Mouse (Mus musculus) mature B cell (primary cell): ENCODE measurements around the gene AU040320.

Experiments used
- in situ Hi-C: fragments of 300-500 bp; cut with MboI; formaldehyde crosslinking; loops from 2 replicates; pipeline ENCODE4 v1.14.3; 2019

AU040320 gene

DNA sequence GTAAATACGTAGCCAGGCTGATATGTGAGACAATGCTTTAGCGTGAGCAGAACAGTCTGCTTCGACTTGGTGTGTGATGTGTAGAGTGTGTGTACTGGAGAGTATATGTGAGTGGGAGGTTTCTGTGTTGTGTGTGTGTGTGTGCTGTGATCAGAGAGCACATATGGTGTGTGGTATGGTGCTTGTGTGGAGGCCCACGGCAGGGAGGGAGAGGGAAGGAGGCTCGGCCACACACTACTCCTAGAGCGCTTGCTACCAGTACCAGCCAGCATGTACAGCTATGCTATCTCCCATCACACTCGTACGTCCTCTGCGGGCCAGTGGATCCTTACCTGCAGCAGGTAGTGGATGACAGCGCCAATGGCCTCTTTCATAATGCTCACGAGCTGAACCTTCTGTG is 3.8 kb upstream of the AU040320 start:
- in situ Hi-C loops, result loop anchor here (10.0 kb wide), 1 partner anchor 195 kb away; the partner anchor contains the start of gene Clspn

DNA sequence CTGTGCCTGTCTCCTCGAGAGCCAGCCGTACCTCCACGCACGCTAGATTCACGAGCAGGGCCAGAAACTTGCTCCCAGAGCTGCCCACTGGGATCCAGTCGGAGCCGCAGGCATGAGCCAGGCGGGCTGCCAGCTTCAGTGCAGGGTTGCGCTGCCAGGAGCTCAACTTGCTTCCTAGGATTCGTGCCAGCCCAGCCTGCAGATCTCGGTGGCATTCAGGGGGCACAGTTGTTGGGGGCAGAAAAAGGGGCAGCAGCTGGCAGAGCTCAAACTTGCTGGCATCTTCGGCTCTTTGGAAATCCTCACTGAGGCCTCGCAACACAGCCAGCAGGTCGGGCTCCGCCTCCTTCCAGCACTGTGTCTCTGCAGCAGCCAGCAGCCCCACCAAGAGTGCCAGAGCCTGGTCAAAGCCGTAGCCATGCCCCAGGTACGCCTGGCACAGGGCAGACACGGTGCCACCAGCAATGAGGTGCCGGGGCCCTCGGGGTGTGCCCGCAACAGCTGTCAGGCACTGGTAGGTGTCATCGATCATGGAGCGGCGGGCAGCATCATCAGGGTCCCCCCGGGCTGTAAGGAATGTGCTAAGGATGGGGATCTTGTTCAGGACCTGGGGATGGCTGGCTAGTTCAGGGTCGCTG is 3.2 kb upstream of the AU040320 start:
- in situ Hi-C loops, result no loop called here

DNA sequence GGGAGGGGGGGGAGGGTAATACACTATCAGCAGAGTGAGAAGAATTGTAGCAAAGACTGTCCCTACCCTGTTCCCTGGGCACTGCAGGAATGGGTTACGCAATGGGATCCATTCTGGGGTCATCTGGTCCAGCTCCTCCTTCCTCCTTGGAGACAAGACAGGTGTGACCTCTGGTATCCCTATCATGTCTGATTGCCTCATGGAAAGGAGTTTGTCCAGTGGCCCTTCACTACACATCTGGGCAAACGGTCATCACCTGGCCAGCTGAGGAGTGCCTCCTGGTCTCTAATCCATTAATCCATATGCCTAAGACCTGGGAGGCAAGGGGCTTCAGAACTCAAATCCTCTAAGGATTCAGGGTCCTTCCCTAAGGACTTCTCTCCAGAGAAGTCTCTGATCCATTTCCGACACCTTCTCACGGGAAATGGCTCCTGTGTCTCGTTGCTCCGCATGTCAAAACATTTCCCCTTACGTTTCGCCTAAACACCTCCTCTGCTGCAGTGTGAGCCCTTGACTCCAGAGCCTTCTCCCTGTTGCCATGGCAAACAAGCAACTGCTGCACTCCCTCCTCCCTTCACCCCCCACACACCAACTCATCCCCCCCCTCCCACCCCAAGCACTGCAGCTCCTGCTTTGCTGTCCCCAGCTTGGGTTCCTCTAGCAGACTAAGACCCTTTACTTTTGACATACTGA is 2.3 kb upstream of the AU040320 start:
- in situ Hi-C loops, result no loop called here

- in situ Hi-C loops, result no loop called here
Observed at GRCm38 (mm10) chr4:126751556-126752023, 1.8 kb upstream of the AU040320 start.

DNA sequence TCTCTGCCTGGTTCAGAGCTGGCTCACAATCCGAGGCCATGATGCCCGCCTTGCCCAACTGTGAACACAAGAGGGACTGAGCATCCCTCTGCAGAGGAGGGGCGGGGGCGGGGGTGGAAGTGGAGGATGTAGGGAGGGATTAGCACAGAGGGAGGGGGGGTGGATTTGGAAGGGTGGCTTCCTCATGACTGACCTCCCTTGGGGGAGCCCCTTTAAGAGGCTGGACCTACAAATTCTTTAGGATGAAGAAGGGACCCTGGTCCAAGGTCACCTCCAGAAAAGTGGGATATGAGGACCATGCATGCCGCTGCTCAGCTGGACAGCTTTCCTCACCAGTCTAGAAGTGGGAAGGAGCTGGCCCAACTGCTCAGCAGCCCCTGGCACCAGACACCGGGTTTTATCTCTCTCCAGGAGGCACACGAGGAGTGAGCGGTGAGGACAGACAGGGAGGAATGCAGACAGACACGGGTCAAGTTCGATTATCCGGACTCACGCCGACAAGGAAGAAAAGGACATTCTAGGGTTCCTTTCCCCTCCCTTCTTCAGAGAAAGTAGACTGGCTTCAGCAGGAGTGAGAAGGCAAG is 1.2 kb upstream of the AU040320 start:
- in situ Hi-C loops, result no loop called here

DNA sequence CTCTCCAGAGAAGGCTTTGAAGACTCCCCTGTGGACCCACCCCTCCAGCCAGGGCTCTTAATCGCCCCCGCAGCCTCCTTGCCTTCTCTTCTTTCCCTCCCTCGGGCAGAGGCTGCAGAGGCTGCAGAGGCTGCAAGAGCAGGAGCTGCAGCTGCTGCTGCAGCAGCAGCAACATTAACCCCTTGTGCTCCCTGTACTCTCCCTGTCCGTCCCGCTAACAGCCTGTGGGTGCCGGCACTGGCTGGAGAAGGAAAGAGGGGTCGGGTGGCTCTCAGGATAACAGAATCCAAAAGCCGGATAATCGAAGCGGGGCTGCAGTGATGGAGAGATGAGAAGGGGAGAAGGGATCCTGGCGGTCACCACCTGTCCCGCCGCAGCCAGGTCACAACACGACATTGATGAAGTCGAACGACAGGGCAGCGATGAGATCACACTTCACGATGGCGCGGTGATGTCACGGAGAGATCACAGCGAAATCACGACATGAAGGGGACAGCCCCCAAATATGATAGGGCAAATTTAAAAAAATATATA is 669 bp upstream of the AU040320 start:
- in situ Hi-C loops, result no loop called here

DNA sequence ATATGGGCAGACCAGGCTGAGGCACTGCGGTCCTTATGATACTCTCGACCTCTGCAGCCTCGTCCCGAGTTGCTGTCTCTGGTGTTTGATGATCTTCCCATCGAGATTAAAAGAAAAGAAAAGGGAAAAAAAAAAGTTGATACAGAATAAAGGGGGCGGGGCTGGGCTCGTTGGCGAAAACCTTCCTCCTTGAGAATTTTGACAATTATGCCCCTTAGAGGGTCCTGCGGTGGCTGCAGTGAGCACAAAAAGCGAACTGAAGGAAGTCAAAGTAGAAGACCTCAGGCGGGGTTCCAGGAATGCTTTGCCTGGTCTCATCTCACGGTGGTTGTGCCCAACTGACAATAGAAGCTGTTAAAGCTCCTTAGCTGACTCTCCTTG is 877 bp downstream of the AU040320 start:
- in situ Hi-C loops, result no loop called here

GRCm38 (mm10) chr4:126754736-126755374 is 1.5 kb downstream of the AU040320 start:
- in situ Hi-C loops, result no loop called here

DNA sequence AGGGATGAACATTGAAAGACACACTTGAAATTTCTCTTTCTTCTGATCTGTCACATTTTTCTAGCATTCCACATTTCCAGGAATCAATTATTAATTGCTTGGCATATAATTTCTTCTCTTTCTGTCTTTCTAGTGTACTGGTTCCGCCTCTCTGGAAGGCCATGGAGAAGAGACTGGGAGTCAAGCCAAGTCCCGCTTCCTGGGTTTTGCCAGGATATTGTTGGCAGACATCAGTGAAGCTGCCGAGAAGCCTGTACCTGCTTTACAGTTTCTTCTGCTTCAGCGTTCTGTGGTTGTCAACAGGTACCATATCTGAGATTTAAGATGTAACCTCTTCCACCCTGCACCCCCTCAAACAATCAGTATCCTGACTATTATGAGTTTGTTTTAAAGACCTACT is 3.4 kb downstream of the AU040320 start:
- in situ Hi-C loops, result no loop called here

DNA sequence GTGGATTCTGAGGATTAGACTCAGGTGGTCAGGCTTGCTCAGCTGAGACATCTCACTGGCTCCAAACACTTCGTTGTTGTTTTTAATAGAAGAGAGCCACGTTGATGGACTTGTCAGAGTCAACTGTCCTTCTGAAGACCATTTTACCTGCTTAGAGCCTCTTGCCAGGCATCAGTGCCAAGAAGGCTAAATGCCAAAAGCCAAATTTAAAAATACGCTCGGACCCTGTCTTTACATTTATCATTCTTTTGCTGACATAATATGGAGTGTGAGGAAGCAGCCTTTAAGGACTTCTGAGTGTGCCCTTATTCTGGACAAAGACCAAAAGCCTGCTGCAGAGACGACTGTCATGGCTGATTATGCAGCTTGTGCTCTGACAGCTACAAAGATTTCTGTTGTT is 5.0 kb downstream of the AU040320 start:
- in situ Hi-C loops, result no loop called here

DNA sequence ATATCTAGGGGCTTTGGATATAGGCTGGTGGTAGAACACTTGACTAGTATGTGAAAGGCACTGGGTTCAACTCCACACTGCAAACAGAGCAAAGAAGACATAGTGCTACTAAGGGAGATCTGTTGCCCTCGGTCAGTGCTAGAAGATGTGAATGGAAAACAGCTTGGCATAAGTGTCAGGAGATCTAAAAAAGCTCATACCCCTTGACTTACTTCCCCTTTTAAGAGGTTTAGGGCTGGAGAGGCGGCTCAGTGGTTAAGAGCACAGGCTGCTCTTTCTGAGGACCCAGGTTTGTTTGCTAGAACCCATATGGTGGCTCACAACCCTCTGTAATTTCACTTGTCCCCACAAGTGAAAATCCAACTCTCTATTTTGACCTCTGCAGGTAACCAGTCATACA is 6.1 kb downstream of the AU040320 start:
- in situ Hi-C loops, result no loop called here

DNA sequence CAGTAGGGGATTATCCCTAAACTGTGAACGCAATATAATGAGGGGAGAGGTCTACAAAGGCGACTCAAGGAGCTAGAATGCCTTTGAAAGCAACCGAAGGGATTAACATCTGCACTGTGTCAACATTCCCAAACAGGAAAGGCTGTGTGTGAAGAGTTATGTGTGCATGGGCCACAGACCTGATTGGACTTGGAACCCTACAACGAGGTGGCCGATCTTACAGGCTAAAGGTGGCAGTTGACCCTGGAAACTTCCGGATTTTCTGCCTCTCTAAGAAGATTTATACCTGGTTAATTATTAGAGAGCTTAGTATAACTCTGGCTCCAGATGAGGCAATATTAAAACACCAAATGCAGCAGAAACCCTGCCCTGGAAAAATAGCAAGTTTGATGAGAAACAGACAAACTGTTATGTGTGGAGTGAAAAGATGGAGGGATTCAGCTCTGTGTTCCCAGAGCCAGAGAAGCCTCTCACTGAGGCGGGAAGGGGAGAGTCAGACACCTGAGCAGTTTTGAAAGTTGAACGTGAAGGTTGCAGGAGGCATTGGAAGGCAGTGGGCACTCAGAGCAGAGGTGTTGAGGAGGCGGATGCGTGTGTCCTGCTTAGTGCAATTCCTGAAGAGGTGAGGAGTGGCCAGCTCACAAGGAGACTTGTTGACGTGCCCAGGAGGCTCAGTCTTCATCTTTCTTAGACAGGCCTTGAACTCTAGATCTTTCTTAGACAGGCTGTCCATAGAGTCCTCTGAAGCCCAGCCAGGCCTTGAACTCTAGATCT is 9.4 kb downstream of the AU040320 start:
- in situ Hi-C loops, result no loop called here

DNA sequence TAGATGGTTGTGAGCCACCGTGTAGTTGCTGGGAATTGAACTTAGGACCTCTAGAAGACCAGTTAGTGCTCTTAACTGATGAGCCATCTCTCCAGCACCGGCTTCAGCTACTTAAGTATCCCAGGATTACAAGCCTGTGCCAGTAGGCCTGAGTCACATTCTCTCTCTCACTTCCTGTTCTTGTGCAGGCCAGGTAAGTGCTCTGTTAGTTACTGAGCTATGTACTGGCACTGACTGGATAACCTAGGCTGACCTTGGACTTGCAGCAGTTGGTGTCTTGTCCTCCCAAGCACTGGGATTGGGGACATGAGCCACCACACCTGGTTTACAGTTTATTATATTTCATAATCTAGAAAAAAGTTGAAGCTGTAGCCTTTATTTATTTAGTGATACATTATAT is 10.1 kb downstream of the AU040320 start:
- in situ Hi-C loops, result no loop called here

- in situ Hi-C loops, result no loop called here
Observed at GRCm38 (mm10) chr4:126769800-126770563, 16.6 kb downstream of the AU040320 start.

DNA sequence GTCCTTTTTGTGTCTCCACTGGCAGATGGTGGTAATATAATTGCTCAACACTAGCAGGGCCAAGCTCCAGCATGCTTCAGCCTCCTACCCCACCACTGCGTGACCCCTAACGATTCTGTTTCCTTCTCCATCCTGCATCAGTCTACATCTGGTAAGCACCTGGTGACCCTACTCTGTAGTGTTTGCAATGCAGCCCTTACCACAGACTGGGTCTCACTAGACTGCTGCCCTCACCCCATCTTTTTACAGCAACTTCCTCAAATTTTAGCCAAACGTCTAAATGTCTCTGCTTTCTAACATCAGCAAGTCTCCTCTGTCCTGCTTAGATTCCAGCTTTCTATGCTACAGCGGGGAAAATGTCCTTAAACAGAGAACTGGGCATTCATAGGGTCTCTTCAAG is 17.5 kb downstream of the AU040320 start:
- in situ Hi-C loops, result no loop called here

DNA sequence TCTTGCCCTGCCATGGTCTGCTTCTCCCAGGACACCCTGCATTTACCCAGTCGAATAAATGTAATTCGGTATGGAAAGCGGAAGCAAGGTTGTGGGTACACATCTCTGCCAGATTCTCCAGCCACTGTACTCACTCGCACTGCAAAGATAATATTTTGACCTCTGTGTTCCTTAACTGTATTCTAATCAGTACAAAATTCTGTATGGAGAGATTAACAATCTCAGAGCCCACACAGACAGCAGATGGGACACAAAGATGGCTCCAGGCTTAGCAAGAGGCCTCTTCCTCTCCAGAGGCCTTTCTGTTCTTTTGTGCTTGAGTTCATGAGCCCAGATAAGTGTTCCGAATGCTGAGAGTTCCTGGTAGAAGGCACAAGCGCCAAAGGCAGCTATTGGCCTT is 20.5 kb downstream of the AU040320 start:
- in situ Hi-C loops, result no loop called here

DNA sequence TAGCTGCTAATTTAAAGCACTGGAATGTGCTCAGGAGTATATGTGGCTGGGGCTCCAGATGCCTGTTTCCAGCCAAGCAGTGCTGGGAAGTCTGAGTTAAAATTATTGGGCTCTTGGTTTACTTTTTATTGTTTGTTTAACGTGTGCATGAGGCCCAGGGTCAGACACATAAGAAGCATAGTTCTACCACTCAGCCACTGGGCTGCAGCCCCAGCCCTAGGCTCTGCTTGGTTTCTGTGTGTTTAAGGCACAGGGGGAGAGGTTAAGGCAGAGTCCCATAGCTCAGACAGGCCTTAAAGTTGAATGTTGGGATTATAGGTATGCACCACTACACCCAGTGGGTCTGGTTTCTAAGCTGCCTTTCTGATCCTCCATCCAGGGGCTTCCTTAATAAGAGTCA is 21.8 kb downstream of the AU040320 start:
- in situ Hi-C loops, result no loop called here

GRCm38 (mm10) chr4:126779148-126779581 is 25.8 kb downstream of the AU040320 start:
- in situ Hi-C loops, result no loop called here

- in situ Hi-C loops, result no loop called here
Observed at GRCm38 (mm10) chr4:126779826-126780775, 26.8 kb downstream of the AU040320 start.

- in situ Hi-C loops, result no loop called here
Observed at GRCm38 (mm10) chr4:126781871-126782270, 28.5 kb downstream of the AU040320 start.
